Mouse (Mus musculus) forebrain, embryonic 14.5 days (tissue): ENCODE measurements at regions not wholly inside any gene's neighbourhood (a gene's known extent, or its start where the extent isn't known, plus 50 kb on each side); places are given as distances from the start of the nearest gene placed in this dataset.

Experiments
- ATAC-seq: fragments of 200-750 bp; cut with Nextera tagmentation; 2 replicates; pipeline ENCODE4 v1.8.0; 2017; ENCODE audit warnings: mild to moderate bottlenecking, moderate library complexity
- DNase-seq: peaks from one replicate; pipeline ENCODE4 v3.0.0-alpha.2; 2015; ENCODE audit warnings: low spot score
- H3K27ac ChIP-seq: fragments of 300-500 bp; sonication (generic); 2 replicates; pipeline ENCODE4 v1.5.1; 2014; ENCODE audit warnings: low read depth, mild to moderate bottlenecking, control low read depth, low read length, moderate library complexity
- H3K27me3 ChIP-seq: fragments of 300-500 bp; sonication (generic); replicated peaks from 2 replicates; pipeline ENCODE4 v1.6.1; 2014; ENCODE audit warnings: low read length, control low read depth, mixed read lengths; ENCODE audit not compliant: control insufficient read depth, insufficient read depth
- H3K36me3 ChIP-seq: fragments of 300-500 bp; sonication (generic); 2 replicates; pipeline ENCODE4 v1.6.1; 2014; ENCODE audit warnings: low read length, control low read depth; ENCODE audit not compliant: control insufficient read depth, insufficient read depth
- H3K4me1 ChIP-seq: fragments of 300-500 bp; sonication (generic); 2 replicates; pipeline ENCODE4 v1.6.1; 2014; ENCODE audit warnings: antibody characterized with exemption, low read length, control low read depth; ENCODE audit not compliant: control insufficient read depth, insufficient read depth
- H3K4me2 ChIP-seq: fragments of 300-500 bp; sonication (generic); 2 replicates; pipeline ENCODE4 v1.6.1; 2014; ENCODE audit warnings: mild to moderate bottlenecking, control low read depth, low read length
- H3K4me3 ChIP-seq: fragments of 300-500 bp; sonication (generic); 2 replicates; pipeline ENCODE4 v1.5.1; 2014; ENCODE audit warnings: low read depth, low read length, control low read depth
- H3K9ac ChIP-seq: fragments of 300-500 bp; sonication (generic); 2 replicates; pipeline ENCODE4 v1.6.1; 2014; ENCODE audit warnings: mild to moderate bottlenecking, low read length, control low read depth, moderate library complexity
- H3K9me3 ChIP-seq: fragments of 300-500 bp; sonication (generic); replicated peaks from 2 replicates; pipeline ENCODE4 v1.6.1; 2016; ENCODE audit warnings: low read length, control low read depth, mixed read lengths; ENCODE audit not compliant: control insufficient read depth
- WGBS: fragments of 180-500 bp; shearing (Covaris S2); extraction: QIAGEN DNeasy Blood & Tissue Kit; methylation state at CpG from one replicate; pipeline ENCODE4 v1.1.7; 2014; 5-methylcytosine and 5-hydroxymethylcytosine counted together

DNA sequence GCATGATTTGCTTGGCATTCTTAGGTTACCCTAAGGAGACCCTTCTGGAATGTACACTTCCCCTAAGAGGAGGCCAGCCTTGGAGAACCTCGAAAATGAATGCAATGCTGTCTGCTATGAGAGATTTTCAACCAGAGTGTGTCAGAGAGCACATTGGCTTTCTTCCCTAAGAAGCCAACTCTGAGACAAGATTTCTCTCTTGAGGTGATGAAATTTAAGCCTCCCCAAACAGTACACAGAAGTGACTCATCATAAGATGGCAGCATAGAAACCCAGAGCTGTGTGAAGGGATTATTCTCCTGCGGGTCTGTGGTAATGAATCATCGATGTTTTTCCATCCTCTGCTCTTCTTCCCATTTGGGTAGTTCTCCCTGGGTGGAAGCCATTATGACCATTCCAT lies 106.2 kb upstream of the Bank1 start:
- ATAC-seq (no peak), DNase-seq (no peak)
- no peaks in the 10 kb centered on the region for H3K4me1 ChIP-seq
- H3K9ac ChIP-seq, result no peak overlapping the region
- no peaks in the 10 kb centered on the region for H3K36me3 ChIP-seq
- H3K4me2 ChIP-seq, result no peak overlapping the region
- no peaks in the 10 kb centered on the region for H3K27me3 ChIP-seq
- no peak overlapping the region for H3K4me3 ChIP-seq
- WGBS, result 94% methylated on average over 3 of the region's 3 CpGs
- no peak overlapping the region for H3K27ac ChIP-seq
- H3K9me3 ChIP-seq, result no peaks in the 10 kb centered on the region

DNA sequence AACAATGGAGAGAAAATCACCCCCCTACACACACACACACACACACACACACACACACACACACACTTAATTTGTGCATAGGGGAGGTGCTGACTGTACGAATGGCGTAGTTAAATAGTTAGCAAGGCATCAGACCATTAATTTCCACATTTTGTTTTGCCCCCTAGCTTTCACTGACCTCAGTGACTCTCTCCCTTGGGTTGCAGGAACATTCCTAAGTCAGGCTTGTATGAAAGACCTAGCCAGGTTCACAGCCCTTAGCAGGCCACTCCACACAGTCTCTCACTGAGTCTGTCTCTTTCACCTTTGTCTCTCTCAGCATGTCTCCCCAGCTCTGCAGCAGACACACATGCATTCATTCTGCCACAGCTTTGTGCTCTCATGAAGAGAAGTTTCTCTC lies 101.6 kb upstream of the Bank1 start:
- Histone ChIP-seq H3K27me3 (no peaks in the 10 kb centered on the region), H3K4me1 (no peaks in the 10 kb centered on the region), H3K9ac (no peak overlapping the region), H3K4me3 (no peak overlapping the region), H3K4me2 (no peak overlapping the region), H3K9me3 (no peaks in the 10 kb centered on the region), H3K27ac (no peak overlapping the region), H3K36me3 (no peaks in the 10 kb centered on the region)
- DNase-seq, result no peak
- WGBS, result 80% methylated on average over 2 of the region's 2 CpGs
- no peak for ATAC-seq

DNA sequence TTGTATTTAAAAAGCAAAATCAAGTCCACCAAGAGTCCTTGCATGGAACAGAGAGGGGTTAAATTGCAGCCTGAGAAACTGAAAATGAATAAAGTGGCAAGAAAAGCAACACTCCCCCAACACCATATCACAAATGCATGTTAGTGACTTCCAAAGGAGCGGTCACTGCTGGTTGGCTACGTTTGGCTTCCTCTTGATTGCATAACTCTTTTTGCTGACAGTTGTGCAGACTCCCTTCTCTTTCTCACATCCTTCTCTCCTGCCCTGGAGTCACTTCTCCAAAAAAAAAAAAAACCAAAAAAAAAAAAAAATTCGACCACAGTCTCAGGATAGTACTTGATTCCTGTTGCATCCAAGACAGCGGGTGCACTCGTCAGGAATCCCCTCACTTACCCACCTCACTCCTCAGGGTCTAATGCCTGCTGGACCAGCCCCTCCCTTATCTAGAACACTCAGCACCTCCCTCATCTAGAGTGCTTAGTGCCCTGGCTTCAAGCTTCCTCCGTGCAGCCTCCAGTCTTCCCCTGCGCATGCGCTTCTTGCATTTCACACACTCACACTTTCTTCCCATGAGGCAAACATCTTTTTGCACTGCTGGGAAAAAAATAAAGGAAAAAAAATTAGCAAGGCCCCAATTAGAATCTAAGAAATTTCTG lies 100.8 kb upstream of the Bank1 start:
- WGBS, result 76% methylated on average over 8 of the region's 8 CpGs
- Histone ChIP-seq H3K9me3 (no peaks in the 10 kb centered on the region), H3K27ac (no peak overlapping the region), H3K4me2 (no peak overlapping the region), H3K4me1 (no peaks in the 10 kb centered on the region), H3K36me3 (no peaks in the 10 kb centered on the region), H3K4me3 (no peak overlapping the region), H3K27me3 (no peaks in the 10 kb centered on the region), H3K9ac (no peak overlapping the region)
- DNase-seq (no peak), ATAC-seq (no peak)

DNA sequence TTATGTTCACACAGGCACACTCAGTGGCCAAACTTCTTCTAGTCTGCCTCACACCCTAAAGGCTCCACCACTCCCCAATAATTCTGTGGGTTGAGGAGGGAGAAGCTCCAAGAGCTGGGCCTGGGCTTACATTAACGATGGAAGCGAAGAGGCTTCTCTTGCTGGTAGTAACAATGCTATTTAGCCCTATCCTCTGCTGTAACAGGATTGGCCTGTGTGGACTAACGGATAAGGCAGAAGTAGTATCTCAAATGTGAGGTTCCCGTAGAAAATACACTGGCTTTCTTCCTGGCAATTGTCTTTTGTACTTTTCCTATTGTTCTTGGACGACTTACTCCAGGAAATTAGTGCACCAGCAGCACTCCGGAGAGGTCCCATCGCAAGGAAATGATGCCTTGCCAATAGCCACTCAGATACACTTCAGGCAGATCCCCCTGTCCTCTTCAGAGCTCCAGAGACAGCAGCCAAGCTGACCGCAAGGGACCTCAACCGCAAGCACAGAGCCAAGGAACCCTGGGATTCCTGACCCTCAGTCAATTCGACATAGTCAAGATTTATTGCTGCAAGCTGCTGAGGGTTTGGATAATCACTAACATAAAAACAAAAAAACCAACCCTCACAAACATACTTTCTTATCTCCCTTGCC lies 96.2 kb upstream of the Bank1 start:
- Histone ChIP-seq H3K4me1 (no peaks in the 10 kb centered on the region), H3K27me3 (no peaks in the 10 kb centered on the region), H3K9me3 (no peaks in the 10 kb centered on the region), H3K4me2 (no peak overlapping the region), H3K4me3 (no peak overlapping the region), H3K9ac (no peak overlapping the region), H3K27ac (no peak overlapping the region), H3K36me3 (no peaks in the 10 kb centered on the region)
- no peak for DNase-seq
- 90% methylated on average over 10 of the region's 10 CpGs for WGBS
- no peak for ATAC-seq

DNA sequence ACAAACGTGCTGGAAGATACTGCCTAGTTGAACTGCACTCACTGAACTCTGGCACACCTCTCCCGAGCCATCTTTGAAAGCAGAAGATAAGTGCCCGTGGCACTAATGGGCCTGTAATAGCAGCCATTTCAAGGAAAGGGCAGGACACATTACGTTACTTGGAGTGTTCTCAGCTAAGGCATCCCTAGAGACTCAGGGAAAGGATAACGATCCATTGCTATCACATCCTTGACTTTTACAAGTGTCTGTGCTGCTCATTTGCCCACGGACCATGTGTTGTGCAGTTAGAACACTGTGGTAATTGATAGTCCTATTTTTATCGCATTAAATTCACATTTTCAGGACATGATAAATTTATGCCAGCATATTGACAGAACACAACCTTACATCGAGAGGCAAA lies 79.7 kb upstream of the Bank1 start:
- H3K4me2 ChIP-seq, result no peak overlapping the region
- H3K9ac ChIP-seq, result no peak overlapping the region
- no peaks in the 10 kb centered on the region for H3K9me3 ChIP-seq
- ATAC-seq (no peak; the same call in 1 of the 2 replicates), DNase-seq (peak; percentile 5)
- H3K27me3 ChIP-seq, result no peaks in the 10 kb centered on the region
- H3K4me1 ChIP-seq, result no peaks in the 10 kb centered on the region
- H3K36me3 ChIP-seq, result no peaks in the 10 kb centered on the region
- H3K4me3 ChIP-seq, result no peak overlapping the region
- H3K27ac ChIP-seq, result no peak overlapping the region
- 83% methylated on average over 8 of the region's 8 CpGs for WGBS

DNA sequence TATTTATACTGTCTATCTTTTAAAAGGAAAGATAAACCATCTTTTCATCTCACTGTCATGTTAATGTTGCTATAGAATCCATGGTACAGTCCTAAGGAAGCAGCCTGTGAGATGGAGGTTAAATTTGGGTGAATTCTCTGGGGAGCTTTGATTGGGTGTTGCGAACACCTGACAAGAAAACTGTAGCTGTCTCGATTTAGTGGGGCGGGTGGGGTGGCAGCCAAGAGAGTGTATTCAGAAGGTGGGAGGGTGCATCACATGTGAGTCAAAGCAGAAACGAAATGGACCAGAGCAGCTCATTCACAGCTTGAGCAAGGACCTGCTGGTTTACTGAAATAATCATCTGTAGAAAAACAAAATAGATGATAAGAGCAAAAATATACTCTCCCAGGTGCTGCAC lies 57.4 kb upstream of the Bank1 start:
- 78% methylated on average over 4 of the region's 4 CpGs for WGBS
- H3K4me1 ChIP-seq, result no peaks in the 10 kb centered on the region
- no peak overlapping the region for H3K9ac ChIP-seq
- no peak overlapping the region for H3K4me2 ChIP-seq
- H3K27ac ChIP-seq, result no peak overlapping the region
- no peaks in the 10 kb centered on the region for H3K9me3 ChIP-seq
- no peak for ATAC-seq
- H3K36me3 ChIP-seq, result no peaks in the 10 kb centered on the region
- no peak for DNase-seq
- H3K27me3 ChIP-seq, result no peaks in the 10 kb centered on the region
- H3K4me3 ChIP-seq, result no peak overlapping the region

DNA sequence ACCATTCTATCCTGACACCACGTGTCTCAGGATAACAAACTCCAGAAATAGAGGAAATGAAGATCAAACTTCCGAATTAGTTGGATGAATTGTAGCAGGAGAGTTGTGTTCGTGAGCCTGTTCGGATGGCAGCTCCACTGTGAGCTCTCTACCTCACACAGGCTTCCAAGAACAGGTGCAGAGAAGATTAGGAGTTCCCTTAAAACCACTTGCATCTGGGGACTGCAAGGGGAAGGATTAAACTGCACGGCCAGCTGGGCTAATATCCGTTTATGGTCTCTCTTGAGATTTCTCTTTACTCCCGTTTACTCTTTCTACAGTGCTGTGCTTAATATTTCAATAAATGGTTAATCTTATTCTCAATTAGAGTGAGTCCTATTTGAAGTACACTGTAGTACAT lies 54.8 kb upstream of the Bank1 start:
- Histone ChIP-seq H3K27me3 (no peaks in the 10 kb centered on the region), H3K27ac (no peak overlapping the region), H3K4me1 (no peaks in the 10 kb centered on the region), H3K9ac (no peak overlapping the region), H3K9me3 (no peaks in the 10 kb centered on the region), H3K4me3 (no peak overlapping the region), H3K4me2 (no peak overlapping the region), H3K36me3 (no peaks in the 10 kb centered on the region)
- ATAC-seq, result no peak
- 77% methylated on average over 7 of the region's 7 CpGs for WGBS
- no peak for DNase-seq

DNA sequence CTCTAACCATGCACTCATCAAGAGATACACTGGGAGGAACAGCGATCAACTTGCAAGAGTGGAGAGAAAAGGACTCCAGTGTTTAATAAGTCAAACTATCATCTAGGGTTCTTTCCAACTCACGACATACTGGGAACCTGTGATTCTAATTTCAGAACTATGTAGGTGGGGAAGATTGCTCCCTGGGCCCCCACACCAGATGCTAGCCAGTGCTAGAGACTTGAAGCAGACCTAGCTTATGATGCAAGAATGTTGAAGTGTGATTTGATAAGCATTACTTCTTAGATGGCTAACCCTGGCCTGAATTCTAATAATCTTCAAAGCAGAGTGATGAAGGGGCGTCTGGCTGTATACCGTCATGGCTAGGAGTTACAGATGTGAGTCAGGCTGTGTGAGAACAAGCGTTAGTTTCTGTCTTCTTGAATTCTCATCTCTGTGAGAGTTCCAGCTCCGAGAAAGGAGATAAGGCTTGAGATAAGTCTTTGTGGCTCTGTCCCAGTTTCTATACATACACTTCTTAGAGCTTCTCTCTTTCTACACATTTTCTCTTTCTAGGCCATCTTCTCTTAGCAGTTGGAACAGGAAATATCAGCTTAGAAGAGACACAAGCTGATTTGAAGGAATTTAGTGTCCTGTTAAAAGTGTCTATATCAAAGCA lies 54.0 kb upstream of the Bank1 start:
- no peak for DNase-seq
- H3K4me1 ChIP-seq, result no peaks in the 10 kb centered on the region
- no peak overlapping the region for H3K4me2 ChIP-seq
- no peaks in the 10 kb centered on the region for H3K36me3 ChIP-seq
- no peak overlapping the region for H3K9ac ChIP-seq
- H3K9me3 ChIP-seq, result no peaks in the 10 kb centered on the region
- H3K27me3 ChIP-seq, result no peaks in the 10 kb centered on the region
- ATAC-seq, result no peak
- WGBS, result 91% methylated on average over 6 of the region's 6 CpGs
- H3K4me3 ChIP-seq, result no peak overlapping the region
- H3K27ac ChIP-seq, result no peak overlapping the region

DNA sequence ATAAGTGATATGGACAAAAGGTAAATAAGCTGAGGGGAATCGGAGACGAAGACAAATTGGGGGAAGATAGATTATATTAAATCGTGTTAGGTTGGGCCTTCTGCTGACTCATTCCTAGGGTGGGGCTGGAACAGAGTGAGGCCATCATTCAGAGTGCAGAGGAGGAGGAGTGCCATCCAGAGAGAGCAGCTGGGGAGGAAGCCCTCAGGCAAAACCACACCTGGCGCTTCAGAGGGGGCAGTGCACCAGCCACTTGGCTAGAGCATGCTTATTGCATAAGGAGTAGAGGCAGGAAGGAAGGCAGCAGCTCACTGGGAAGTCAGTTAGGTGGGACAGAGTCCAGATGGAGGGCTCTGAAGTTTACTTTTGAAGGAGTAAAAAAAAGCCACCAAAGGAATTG lies 51.0 kb upstream of the Bank1 start:
- Histone ChIP-seq H3K27me3 (no peaks in the 10 kb centered on the region), H3K9ac (no peak overlapping the region), H3K27ac (no peak overlapping the region), H3K4me1 (no peaks in the 10 kb centered on the region), H3K4me2 (no peak overlapping the region), H3K36me3 (no peaks in the 10 kb centered on the region), H3K4me3 (no peak overlapping the region), H3K9me3 (no peaks in the 10 kb centered on the region)
- DNase-seq, result no peak
- 87% methylated on average over 4 of the region's 4 CpGs for WGBS
- ATAC-seq, result no peak
